Mouse (Mus musculus) intestine, embryonic 16.5 days (tissue): ENCODE results near the gene Hist1h2bf. TPM values are rescaled to one million over a fixed set of nuclear protein-coding genes. Genes with fewer than 3 reads are reported as not detected.
"Not testable (repeated sequence)": the region's sequence is repeated elsewhere in the genome, so short reads cannot be mapped to it uniquely, and the experiment has no call there.

Source experiments
- ATAC-seq: fragments of 200-750 bp; cut with Nextera tagmentation; 2 replicates; pipeline ENCODE4 v1.8.0; 2017; ENCODE audit warnings: moderate TSS enrichment, moderate library complexity
- H3K27ac ChIP-seq: fragments of 300-500 bp; sonication (generic); 2 replicates; pipeline ENCODE4 v1.5.1; 2014; ENCODE audit warnings: mild to moderate bottlenecking, low read length
- H3K27me3 ChIP-seq: fragments of 300-500 bp; sonication (generic); replicated peaks from 2 replicates; pipeline ENCODE4 v1.6.1; 2014; ENCODE audit warnings: low read length, control low read depth, mixed read lengths; ENCODE audit not compliant: control insufficient read depth, insufficient read depth
- H3K36me3 ChIP-seq: fragments of 300-500 bp; sonication (generic); 2 replicates; pipeline ENCODE4 v1.6.1; 2014; ENCODE audit warnings: low read length, control low read depth; ENCODE audit not compliant: control insufficient read depth, insufficient read depth
- H3K4me1 ChIP-seq: fragments of 300-500 bp; sonication (generic); 2 replicates; pipeline ENCODE4 v1.6.1; 2014; ENCODE audit warnings: low read length, control low read depth, mixed read lengths; ENCODE audit not compliant: control insufficient read depth, insufficient read depth
- H3K4me2 ChIP-seq: fragments of 300-500 bp; sonication (generic); 2 replicates; pipeline ENCODE4 v1.6.1; 2014; ENCODE audit warnings: low read depth, low read length, control low read depth
- H3K4me3 ChIP-seq: fragments of 300-500 bp; sonication (generic); 2 replicates; pipeline ENCODE4 v1.5.1; 2014; ENCODE audit warnings: mild to moderate bottlenecking, low read length
- H3K9ac ChIP-seq: fragments of 300-500 bp; sonication (generic); 2 replicates; pipeline ENCODE4 v1.6.1; 2014; ENCODE audit warnings: low read depth, low read length
- H3K9me3 ChIP-seq: fragments of 300-500 bp; sonication (generic); 2 replicates; pipeline ENCODE4 v1.6.1; 2016; ENCODE audit warnings: low read length, control low read depth; ENCODE audit not compliant: control insufficient read depth
- WGBS: fragments of 180-500 bp; shearing (Covaris S2); extraction: QIAGEN DNeasy Blood & Tissue Kit; methylation state at CpG from one replicate; pipeline ENCODE4 v1.1.7; 2014; 5-methylcytosine and 5-hydroxymethylcytosine counted together
- polyA plus RNA-seq: library from polyadenylated mRNA; unstranded; fragments of >200 nt; fragmentation: Nextera tagmentation; extraction: Ambion mirVana; gene quantifications from 2 replicates; pipeline ENCODE4 v1.2.1, GENCODE M21; 2015

Gene Hist1h2bf
- polyA plus RNA-seq, 1 experiment from 2014 or later, result 2.1 TPM

- Histone ChIP-seq H3K36me3 (no peaks in the 10 kb centered on the region), H3K4me2 (peak overlapping the region; percentile 65; the same call in 1 of the 2 replicates), H3K4me1 (peaks cover 12% of the 10 kb centered on the region), H3K4me3 (peak overlapping the region; percentile 51), H3K9me3 (no peaks in the 10 kb centered on the region), H3K27ac (peak overlapping the region; percentile 92), H3K9ac (no peak overlapping the region), H3K27me3 (no peaks in the 10 kb centered on the region)
- WGBS, result 53% methylated on average over 8 of the region's 8 CpGs
- no peak for ATAC-seq
Observed at GRCm38 (mm10) chr13:23551931-23552914, 21.8 kb downstream of the Hist1h2bf start.

- H3K4me1 ChIP-seq, H3K36me3 ChIP-seq, H3K27me3 ChIP-seq, H3K9me3 ChIP-seq: not testable (repeated sequence)
- Histone ChIP-seq H3K4me3 (peak within 1 kb of the TSS; percentile 51), H3K4me2 (peak within 1 kb of the TSS; percentile 65), H3K9ac (peak within 1 kb of the TSS; percentile 67), H3K27ac (peak within 1 kb of the TSS; percentile 92)
- ATAC-seq, result peak; percentile 82
- under 1% methylated on average over 47 of the region's 47 CpGs for WGBS
Observed at GRCm38 (mm10) chr13:23551146-23551834, 22.7 kb downstream of the Hist1h2bf start, which contains the start of gene Hist1h4f. TSS of gene Hist1h4f (minus strand) at chr13:23551648.

- H3K27me3 ChIP-seq, result no peaks in the 10 kb centered on the region
- ATAC-seq, result no peak
- H3K27ac ChIP-seq, result peak overlapping the region; percentile 92
- H3K4me3 ChIP-seq, result peak overlapping the region; percentile 51
- peak overlapping the region; percentile 67 for H3K9ac ChIP-seq
- peaks cover 8% of the 10 kb centered on the region; the same call in 1 of the 2 replicates for H3K4me1 ChIP-seq
- H3K4me2 ChIP-seq, result peak overlapping the region; percentile 65
- H3K9me3 ChIP-seq, result no peaks in the 10 kb centered on the region
- no peaks in the 10 kb centered on the region for H3K36me3 ChIP-seq
- 3% methylated on average over 3 of the region's 3 CpGs for WGBS
Observed at GRCm38 (mm10) chr13:23550761-23551145, 23.2 kb downstream of the Hist1h2bf start.

DNA sequence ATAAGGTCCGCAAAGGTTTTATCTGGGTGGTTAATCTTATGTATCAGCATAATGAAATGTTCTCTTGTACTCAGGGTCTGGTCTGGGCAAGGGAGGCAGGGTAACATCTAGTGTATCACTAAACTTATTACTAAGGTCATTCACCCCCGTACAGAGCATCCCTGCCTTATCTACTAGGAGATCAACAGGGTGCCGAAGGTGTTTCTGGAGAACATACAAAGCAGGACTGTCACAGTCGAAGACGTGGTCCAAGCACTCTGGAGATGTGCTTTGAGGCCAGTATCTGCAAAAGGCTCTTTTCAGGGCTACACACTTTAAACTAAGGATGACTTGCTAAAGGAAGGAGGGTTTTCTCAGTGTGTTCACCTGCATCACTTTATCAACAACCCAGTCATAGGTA, 27.3 kb downstream of the Hist1h2bf start:
- Histone ChIP-seq H3K27ac (no peak overlapping the region), H3K9me3 (no peaks in the 10 kb centered on the region), H3K4me3 (no peak overlapping the region), H3K27me3 (no peaks in the 10 kb centered on the region), H3K4me1 (0 out of 2 replicates have a peak, but pooled peaks cover 5% of the 10 kb centered on the region), H3K4me2 (no peak overlapping the region), H3K9ac (no peak overlapping the region), H3K36me3 (no peaks in the 10 kb centered on the region)
- ATAC-seq, result no peak
- 74% methylated on average over 5 of the region's 5 CpGs for WGBS

- 0% methylated on average over 11 of the region's 14 CpGs for WGBS
- not testable (repeated sequence) for H3K9me3 ChIP-seq, H3K36me3 ChIP-seq, H3K4me1 ChIP-seq, H3K27me3 ChIP-seq
- Histone ChIP-seq H3K4me2 (peak overlapping the region; percentile 37; the same call in 1 of the 2 replicates), H3K27ac (peak overlapping the region; percentile 87; the same call in 1 of the 2 replicates), H3K4me3 (peak overlapping the region; percentile 53), H3K9ac (peak overlapping the region; percentile 65)
- ATAC-seq, result 0 out of 2 replicates have a peak, but pooled peaks have one; percentile 7
Observed at GRCm38 (mm10) chr13:23544787-23545120, 29.2 kb downstream of the Hist1h2bf start.

DNA sequence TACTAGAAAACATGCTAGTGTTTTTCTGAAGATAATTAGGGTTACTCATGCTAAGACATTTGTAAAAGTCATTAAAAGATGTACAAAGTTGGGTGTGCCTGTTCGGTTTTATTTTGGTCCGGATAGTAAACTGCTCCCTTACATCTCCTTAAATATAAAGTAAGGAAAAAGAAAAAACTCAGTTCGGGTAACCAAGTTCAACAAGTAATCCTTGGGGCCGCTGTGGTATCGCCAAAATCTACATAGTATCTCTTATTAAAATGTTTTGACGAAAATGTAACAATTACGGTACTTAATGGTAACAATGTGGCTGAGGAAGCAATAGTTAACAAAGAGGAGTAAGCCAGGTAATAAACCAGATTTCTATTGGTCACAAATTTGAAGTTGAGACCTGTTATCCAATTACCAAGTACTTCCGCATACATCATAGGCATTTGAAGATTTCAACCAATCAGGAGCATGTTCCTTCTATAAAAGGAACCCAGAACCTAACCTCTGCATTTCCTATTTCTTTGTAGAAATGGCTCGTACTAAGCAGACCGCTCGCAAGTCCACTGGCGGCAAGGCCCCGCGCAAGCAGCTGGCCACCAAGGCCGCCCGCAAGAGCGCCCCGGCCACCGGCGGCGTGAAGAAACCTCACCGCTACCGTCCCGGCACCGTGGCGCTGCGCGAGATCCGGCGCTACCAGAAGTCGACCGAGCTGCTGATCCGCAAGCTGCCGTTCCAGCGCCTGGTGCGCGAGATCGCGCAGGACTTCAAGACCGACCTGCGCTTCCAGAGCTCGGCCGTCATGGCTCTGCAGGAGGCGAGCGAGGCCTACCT, 29.8 kb downstream of the Hist1h2bf start, which contains the start of gene Hist1h3f:
TSS of gene Hist1h3f (plus strand) at position 88 of the 822 bp plus-strand sequence.
- H3K27ac ChIP-seq, result peak within 1 kb of the TSS; percentile 90
- under 1% methylated on average over 30 of the region's 45 CpGs for WGBS
- H3K4me3 ChIP-seq, result peak within 1 kb of the TSS; percentile 53
- H3K4me2 ChIP-seq, result peak within 1 kb of the TSS; percentile 68
- no peaks in the 10 kb centered on the region for H3K4me1 ChIP-seq
- no peaks in the 10 kb centered on the region for H3K27me3 ChIP-seq
- no peaks in the 10 kb centered on the region for H3K9me3 ChIP-seq
- no peaks in the 10 kb centered on the region for H3K36me3 ChIP-seq
- ATAC-seq, result peak; percentile 89
- peak within 1 kb of the TSS; percentile 66 for H3K9ac ChIP-seq

DNA sequence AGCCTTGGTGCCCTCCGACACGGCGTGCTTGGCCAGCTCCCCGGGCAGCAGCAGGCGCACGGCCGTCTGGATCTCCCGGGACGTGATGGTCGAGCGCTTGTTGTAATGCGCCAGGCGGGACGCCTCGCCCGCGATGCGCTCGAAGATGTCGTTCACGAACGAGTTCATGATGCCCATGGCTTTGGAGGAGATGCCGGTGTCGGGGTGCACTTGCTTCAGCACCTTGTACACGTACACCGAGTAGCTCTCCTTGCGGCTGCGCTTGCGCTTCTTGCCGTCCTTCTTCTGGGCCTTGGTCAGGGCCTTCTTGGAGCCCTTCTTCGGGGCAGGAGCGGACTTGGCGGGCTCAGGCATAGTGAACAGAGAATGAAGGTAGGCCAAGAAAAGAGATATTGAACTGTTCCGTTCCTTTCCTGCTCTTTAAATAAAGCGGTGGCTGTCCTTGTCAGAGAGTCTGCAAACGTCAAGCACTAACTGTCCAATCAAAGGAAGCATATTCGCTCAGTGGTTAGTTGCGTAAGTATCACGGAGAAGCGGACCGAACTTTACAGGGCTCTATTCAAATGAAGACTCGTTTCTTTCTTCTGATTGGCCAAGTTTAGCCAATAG, 30.9 kb downstream of the Hist1h2bf start, which contains the start of gene Hist1h2bh:
TSS of gene Hist1h2bh (minus strand) at position 394 of the 609 bp plus-strand sequence.
- peak within 1 kb of the TSS; percentile 52 for H3K4me3 ChIP-seq
- peak; percentile 94 for ATAC-seq
- H3K9me3 ChIP-seq, H3K27me3 ChIP-seq, H3K36me3 ChIP-seq, H3K4me1 ChIP-seq: not testable (repeated sequence)
- WGBS, result under 1% methylated on average over 30 of the region's 42 CpGs
- H3K27ac ChIP-seq, result peak within 1 kb of the TSS; percentile 90
- H3K4me2 ChIP-seq, result peak within 1 kb of the TSS; percentile 68
- peak within 1 kb of the TSS; percentile 66 for H3K9ac ChIP-seq

GRCm38 (mm10) chr13:23542225-23542980, 31.6 kb downstream of the Hist1h2bf start:
- H3K27me3 ChIP-seq, H3K36me3 ChIP-seq, H3K9me3 ChIP-seq, H3K4me1 ChIP-seq, ATAC-seq: not testable (repeated sequence)
- 12% methylated on average over 3 of the region's 3 CpGs for WGBS
- Histone ChIP-seq H3K27ac (peak overlapping the region; percentile 75), H3K9ac (peak overlapping the region; percentile 66), H3K4me3 (peak overlapping the region; percentile 52), H3K4me2 (peak overlapping the region; percentile 60)
